ENCODE assay signal across 8 mouse cellular contexts in the genomic region with DNA sequence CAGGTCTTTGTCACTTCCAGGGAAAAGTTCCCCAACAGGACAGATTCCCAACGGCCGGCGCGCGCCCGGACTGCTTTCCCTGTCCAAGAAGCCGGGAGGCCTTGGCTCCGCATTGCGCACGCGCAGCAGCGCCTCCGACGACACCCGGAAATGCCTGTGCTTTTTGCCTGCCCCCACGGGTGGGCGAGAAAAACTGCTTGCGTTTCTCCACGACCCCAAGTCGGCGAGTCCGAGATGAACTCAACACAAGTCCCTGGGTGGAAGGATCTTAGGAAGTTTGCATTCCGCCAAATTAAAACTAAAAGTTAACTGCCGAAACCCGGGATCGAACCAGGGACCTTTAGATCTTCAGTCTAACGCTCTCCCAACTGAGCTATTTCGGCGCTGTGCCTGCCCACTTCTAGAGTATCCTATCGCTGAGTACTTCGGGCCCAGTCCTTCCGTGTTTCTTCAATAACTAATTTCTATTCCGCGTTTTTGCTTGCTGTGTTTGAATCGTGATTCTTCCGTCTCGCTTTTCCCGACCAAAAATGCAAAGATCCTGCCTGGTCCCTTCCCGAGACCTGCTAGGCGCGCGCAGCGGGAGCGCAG. TPM values are rescaled to one million over a fixed set of nuclear protein-coding genes. Genes with fewer than 3 reads are reported as not detected.
DNase-seq lines count a peak whose midpoint lies in the region; ATAC-seq and TF ChIP-seq lines count a peak whose summit lies in the region.

No protein-coding gene starts in this region.

- ATAC-seq in forebrain, embryonic 15.5 days (replicated peaks) = peak; percentile 86
- peak; percentile 55 for ATAC-seq in neutrophil, adult 5-6 weeks (ENCODE audit: extremely low read depth, insufficient number of reproducible peaks, low FRiP score, poor library complexity, severe bottlenecking)

- H3K27me3 ChIP-seq in forebrain, embryonic 15.5 days = no peaks in the 10 kb centered on the region

- peak overlapping the region; percentile 67 for H3K4me2 ChIP-seq in forebrain, embryonic 15.5 days (replicated peaks)

- peak; percentile 98 for DNase-seq in ES-CJ7 (ENCODE audit: low read depth, low spot score)
- peak; percentile 81 for DNase-seq in cerebellum, adult 11 months
- peak; percentile 85 for DNase-seq in heart, postnatal 25 days (ENCODE audit: low spot score)
- DNase-seq in layer of hippocampus, adult 18-20 months (ENCODE audit: low spot score in 2 of 2) = peak; percentile 84 to 93
- peak; percentile 91 for DNase-seq in lung, adult 2 months
- peak; percentile 79 to 84 for DNase-seq in thymus, adult 18-20 months

- TF ChIP-seq CTCF in lung, adult 2 months (IDR thresholded peaks at IDR 0.05; ENCODE audit: insufficient read depth, low read length) = no peak

- H3K9me3 ChIP-seq in forebrain, embryonic 15.5 days = no peaks in the 10 kb centered on the region

- TF ChIP-seq POLR2A in lung, adult 2 months (IDR thresholded peaks at IDR 0.05; ENCODE audit: borderline replicate concordance, extremely low read depth, low read depth, low read length) = peak; percentile 43; the same call in 1 of the 2 replicates

- H3K27ac ChIP-seq in forebrain, embryonic 15.5 days (replicated peaks) = peak overlapping the region; percentile 70

- H3K36me3 ChIP-seq in forebrain, embryonic 15.5 days = no peaks in the 10 kb centered on the region

- H3K4me3 ChIP-seq in forebrain, embryonic 15.5 days = peak overlapping the region; percentile 78
- H3K4me3 ChIP-seq in lung, adult 2 months (replicated peaks; ENCODE audit: extremely low read depth, low read depth, low read length) = peak overlapping the region; percentile 97

- H3K9ac ChIP-seq in forebrain, embryonic 15.5 days (replicated peaks) = peak overlapping the region; percentile 67

- intact Hi-C loops in heart, postnatal 25 days (cut with DNase I) = loop anchor here (2.0 kb wide), 1 partner anchor 43 kb away; a partner anchor contains a TSS

- H3K4me1 ChIP-seq in forebrain, embryonic 15.5 days = peaks cover 11% of the 10 kb centered on the region
- peaks cover 2% of the 10 kb centered on the region; the same call in 1 of the 2 replicates for H3K4me1 ChIP-seq in lung, adult 2 months (ENCODE audit: control insufficient read depth, insufficient read depth, low read length)

- under 1% methylated on average over 44 of the region's 44 CpGs for WGBS in forebrain, embryonic 15.5 days
- WGBS in lung, adult 2 months = under 1% methylated on average over 44 of the region's 44 CpGs

RNA-seq across cellular contexts. Expression of a gene that starts 37.3 kb away (rescaled TPM):
- polyA plus RNA-seq in forebrain, embryonic 15.5 days (2015; fragmentation: Nextera tagmentation; extraction: Ambion mirVana) = 7.2 and 7.3 TPM in 2 replicates
- total RNA-seq in heart, postnatal 25 days (2021) = 1 to 10 TPM; 2.1 to 2.7 TPM
- total RNA-seq in layer of hippocampus, adult 18-20 months (2021) = under 1 TPM; 0.46 to 0.62 TPM
- 0.08 and 0.30 TPM in 2 replicates for polyA plus RNA-seq in lung, adult 2 months (2012; rRNA removed)
- 0.12 and 0.25 TPM in 2 replicates for total RNA-seq in neutrophil, adult 5-6 weeks (2017)

RNA-seq across cellular contexts. Expression of a gene that starts 43.2 kb away (rescaled TPM):
- 21.4 and 23.4 TPM in 2 replicates for polyA plus RNA-seq in forebrain, embryonic 15.5 days (2015; fragmentation: Nextera tagmentation; extraction: Ambion mirVana)
- total RNA-seq in heart, postnatal 25 days (2021) = 10 to 100 TPM in 1 of 2 experiments, 1 to 10 TPM in 1; 9.5 to 10.1 TPM
- 10 to 100 TPM in 1 of 2 experiments, 1 to 10 TPM in 1; 8.5 to 11.1 TPM for total RNA-seq in layer of hippocampus, adult 18-20 months (2021)
- polyA plus RNA-seq in lung, adult 2 months (2012; rRNA removed) = 5.2 and 5.8 TPM in 2 replicates
- total RNA-seq in neutrophil, adult 5-6 weeks (2017) = 20.0 and 28.0 TPM in 2 replicates

RNA-seq across cellular contexts. Expression of a gene that starts 47.6 kb away (rescaled TPM):
- polyA plus RNA-seq in forebrain, embryonic 15.5 days (2015; fragmentation: Nextera tagmentation; extraction: Ambion mirVana) = 29.0 and 29.1 TPM in 2 replicates
- 10 to 100 TPM; 20.3 to 21.1 TPM for total RNA-seq in heart, postnatal 25 days (2021)
- 10 to 100 TPM; 24.0 to 26.1 TPM for total RNA-seq in layer of hippocampus, adult 18-20 months (2021)
- 25.1 and 26.1 TPM in 2 replicates for polyA plus RNA-seq in lung, adult 2 months (2012; rRNA removed)
- total RNA-seq in neutrophil, adult 5-6 weeks (2017) = 6.2 and 9.7 TPM in 2 replicates

Comparison
In these comparisons a context has a peak if more than half of its experiments do, and no peak if none do; other contexts are left out.
1. Peak in every context shown above with its lines: DNase-seq, ATAC-seq, H3K4me3 ChIP-seq and H3K27ac ChIP-seq.